Mouse (Mus musculus): ENCODE measurements around the gene Mettl14. TPM values are rescaled to one million over a fixed set of nuclear protein-coding genes. Genes with fewer than 3 reads are reported as not detected.

Gene Mettl14
- total RNA-seq, 2 experiments from 2014 or later, result 12.0 to 12.1 TPM

DNA sequence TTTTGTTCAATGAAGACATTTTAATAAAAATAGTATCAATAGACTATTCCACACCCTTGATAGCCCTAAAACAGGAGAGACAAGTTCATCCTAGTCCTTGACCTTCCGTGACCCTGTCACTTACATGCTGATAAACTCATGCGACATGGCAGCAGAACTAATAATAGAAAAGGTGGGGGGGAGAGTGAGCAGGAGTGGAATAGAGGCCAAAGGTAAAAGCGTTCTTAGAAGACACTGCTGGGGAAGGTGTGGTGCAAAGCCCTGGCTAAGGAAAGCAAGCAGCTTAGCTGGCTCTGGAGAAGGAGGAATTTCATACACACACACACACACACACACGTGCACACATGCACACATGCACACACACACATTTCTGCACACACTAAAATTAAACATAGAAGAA lies 61.6 kb downstream of the Mettl14 start:
- no peak for DNase-seq
- intact Hi-C loops (cut with DNase I), result loop anchor here (5.0 kb wide), 1 partner anchor 217 kb away; no protein-coding TSS in a partner anchor

- DNase-seq, result no peak
- intact Hi-C loops (cut with DNase I), result loop anchor here (1.0 to 5.0 kb wide), 4 partner anchors 55 to 215 kb away; partner anchors contain the start of gene Sec24d
Measured at GRCm38 (mm10) chr3:123322147-123322546, 63.8 kb downstream of the Mettl14 start.

DNA sequence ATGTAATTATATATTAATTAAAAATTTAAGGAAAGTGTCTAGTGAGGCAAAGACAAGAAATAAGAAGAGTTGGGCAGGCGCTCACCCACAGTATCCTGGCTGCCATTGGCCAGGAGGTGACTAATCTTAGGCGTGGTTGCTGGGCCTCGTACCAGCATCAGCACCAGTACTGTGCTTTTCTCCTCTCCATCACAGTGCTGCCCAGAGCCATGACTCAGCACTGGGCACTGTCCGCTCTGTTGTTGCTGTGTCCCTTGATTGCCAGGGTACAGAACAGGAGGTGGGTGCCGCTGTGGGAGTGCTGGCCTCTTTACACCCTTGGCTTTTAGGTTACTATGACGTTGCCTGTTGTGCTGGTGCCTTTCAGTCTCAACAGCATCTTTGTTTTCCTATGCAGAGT lies 64.3 kb downstream of the Mettl14 start:
- peak; percentile 72 to 74 for DNase-seq
- intact Hi-C loops (cut with DNase I), result loop anchor here (1.0 to 5.0 kb wide), 4 partner anchors 55 to 214 kb away; partner anchors contain the start of gene Sec24d

- intact Hi-C loops (cut with DNase I), result loop anchor here (5.0 kb wide), 1 partner anchor 213 kb away; no protein-coding TSS in a partner anchor
Measured at GRCm38 (mm10) chr3:123320341-123320740, 65.6 kb downstream of the Mettl14 start.

More at GRCm38 (mm10) chr3:123320341-123320740, 65.6 kb downstream of the Mettl14 start:
- DNase-seq, result no peak

Other genes with a start within 250 kb of the Mettl14 start
- gene Synpo2, start 150.0 kb downstream of the Mettl14 start, total RNA-seq (2021), result 10 to 100 TPM; 78.2 to 80.5 TPM
- gene Sec24d, start 118.7 kb downstream of the Mettl14 start, total RNA-seq (2021), result 10 to 100 TPM; 31.5 to 40.4 TPM
- gene Prss12, start 60.8 kb upstream of the Mettl14 start, total RNA-seq (2021), result under 1 TPM; 0.54 to 0.58 TPM